Mouse (Mus musculus) lung, postnatal 10 days (tissue): ENCODE results near the gene Tut4.

Experiments used
- DNase-seq: peaks from one replicate; pipeline ENCODE4 v3.0.0; 2021

The Tut4 gene

DNA sequence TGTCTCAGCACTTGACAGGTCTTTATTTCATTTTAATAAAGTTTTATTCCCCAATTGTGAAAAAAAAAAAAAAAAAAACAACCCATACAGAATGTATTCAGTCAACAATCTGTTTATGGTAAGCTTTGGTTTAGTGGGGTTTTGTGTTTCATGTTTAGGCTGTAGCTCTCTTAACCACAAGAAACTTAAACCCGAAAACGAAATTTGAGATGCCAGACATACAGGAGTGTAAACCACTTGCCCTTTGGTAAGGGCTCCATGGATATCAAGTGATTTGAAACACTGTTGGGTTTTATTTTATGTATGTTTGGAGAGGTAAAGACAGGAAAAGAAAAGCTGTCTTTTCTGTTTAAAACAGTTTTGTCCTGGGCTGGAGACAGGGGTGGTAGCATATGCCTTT, 80.5 kb downstream of the Tut4 start:
- DNase-seq, result no peak

DNA sequence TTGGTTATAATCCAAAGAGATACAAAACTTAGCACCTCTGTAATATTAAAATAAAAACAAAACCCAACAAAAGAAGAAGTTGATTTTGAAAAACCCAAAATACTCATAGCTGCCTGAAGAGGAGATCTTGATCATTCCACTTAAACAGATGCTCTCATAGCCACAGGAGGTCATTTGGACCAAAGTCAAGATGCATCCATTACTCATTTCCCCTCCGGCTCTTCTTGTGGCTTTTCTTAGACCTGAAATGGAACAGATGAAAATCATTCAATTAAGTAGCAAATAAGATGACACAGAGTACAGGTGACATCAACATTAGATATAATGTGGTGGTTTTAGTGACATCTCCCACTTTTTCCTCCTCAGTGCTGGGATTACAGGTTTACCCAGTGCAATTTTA, 105.8 kb downstream of the Tut4 start:
- no peak for DNase-seq

DNA sequence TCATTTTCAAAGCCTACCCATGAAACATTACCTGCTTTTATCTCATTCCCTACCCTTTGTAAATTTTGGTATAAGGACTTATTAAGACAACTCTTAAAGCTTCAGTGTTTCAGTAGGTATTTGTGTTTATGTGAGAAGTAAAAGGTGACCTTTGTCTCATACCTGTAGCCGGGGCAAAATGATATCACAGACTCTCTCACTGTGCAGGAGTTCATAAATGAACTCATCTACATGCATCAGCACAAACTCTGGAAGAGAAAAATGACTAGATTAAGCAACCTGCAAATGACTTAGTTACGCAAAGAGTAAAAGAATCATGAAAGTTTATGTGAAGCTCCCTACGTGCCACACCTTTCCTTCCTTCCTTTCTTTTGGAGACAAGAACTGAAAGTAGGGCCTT, 113.4 kb downstream of the Tut4 start:
- no peak for DNase-seq

DNA sequence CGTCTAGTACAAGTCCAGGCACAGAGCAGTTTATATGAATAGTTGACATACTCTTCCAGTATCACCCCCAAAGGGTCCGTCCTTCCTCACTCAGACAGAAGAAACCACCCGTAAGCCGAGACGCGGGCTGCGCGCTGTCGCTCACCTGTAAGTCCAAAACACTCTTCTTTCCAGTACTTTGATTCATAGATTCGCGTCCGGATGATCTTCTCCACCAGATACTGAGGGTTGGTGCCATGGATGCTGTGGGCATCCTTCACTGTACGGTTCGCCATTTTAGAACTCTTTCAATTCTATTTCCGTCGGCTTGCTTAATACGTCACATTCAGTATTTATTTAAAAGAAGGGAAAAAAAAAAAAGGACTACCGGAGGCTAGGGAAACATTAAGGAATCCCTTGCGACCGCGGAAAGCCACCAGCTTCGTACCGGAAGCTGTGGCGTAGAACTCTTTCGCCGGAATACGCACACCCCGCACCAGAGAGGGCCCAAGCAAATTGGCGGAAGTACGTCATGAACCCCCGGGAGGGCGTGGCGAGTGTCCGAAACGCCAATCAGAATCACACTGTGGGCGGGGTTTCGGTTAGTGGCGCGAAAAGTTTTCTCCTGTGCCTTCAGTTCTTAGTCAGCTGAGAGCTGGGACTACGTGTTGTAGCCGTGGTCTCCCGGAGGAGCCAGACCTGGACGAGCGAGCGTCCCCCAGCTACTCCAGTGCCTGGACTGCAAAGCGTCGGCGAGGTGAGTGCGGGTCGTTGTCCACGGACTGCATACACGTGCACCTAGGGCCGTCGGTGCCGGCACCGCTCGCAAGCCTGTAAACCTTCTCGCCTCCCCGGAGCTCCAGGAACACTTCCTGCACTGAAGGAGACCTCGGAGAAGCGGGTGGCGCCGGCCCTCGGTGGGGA, 119.9 kb downstream of the Tut4 start, which contains the start of the genes Prpf38a and Orc1:
TSS of gene Prpf38a (minus strand) at position 497 of the 903 bp plus-strand sequence.
TSS of gene Orc1 (plus strand) at position 584 of the 903 bp plus-strand sequence.
- DNase-seq, result peak; percentile 99

DNA sequence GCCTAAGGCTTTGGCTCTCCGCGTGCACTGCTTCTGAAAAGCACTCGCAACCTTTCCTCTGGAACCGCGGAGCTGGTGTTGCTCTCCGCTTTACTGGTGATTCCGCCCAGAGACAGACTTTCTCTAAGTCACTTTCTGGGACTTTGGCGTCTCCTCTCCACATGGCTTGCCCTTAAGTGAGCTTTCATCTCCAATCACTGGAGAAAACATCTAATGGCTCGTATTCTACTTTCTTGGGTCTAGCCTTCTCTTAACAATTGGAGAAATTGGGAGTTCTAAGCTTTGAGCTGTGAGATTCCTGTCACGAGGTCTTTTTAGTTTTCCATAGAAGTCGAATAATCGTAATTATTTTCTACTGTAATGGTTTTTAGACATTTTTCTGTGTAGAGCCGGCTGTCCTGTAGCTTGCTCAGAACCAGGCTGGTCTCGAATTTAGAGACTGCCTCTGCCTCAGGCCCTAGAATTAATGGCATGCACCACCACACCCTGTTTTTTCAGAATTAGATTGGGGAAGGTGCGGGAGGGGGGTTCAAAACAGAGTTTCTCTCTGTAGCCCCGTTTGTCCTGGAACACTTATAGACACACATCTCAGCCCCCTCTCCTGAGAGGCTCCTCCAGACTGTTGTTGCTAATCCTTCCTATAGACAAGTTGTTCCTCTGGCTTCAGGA, 120.7 kb downstream of the Tut4 start:
- DNase-seq, result no peak

DNA sequence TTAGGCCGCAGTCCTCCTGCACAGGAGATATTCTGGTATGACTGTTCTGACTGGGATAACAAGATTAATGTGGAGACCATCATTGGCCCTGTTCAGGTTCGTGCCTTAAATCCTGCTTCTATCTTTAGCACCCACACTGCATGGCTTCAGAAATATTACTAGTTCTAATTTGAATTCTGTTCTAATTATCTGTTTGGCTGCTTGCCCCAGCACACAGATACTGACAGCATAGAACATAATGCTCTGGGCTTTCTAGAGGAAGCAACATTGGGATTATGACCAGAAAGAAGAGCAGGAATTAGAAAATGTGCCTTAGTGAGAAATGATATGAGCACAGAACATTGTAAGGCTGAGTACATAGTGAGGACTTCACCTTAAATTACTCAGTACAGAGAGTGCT, 134.2 kb downstream of the Tut4 start:
- no peak for DNase-seq

DNA sequence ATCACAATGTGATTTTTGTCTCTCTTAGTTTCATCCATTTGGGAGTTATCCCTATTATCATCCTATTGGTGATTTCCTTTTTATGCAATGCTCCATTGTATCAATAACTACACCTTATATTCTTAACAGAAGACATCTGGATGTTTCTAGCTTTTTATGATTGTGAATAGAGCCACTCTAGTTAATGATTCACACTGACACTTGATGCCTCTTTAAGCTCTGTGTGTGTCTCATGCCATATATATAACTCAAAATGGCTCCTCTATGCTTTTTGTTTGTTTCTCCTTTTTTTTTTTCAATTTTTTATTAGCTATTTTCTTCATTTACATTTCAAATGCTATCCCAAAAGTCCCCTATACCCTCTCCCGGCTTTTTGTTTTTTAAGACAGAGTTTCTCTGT, 136.6 kb downstream of the Tut4 start:
- DNase-seq, result no peak

DNA sequence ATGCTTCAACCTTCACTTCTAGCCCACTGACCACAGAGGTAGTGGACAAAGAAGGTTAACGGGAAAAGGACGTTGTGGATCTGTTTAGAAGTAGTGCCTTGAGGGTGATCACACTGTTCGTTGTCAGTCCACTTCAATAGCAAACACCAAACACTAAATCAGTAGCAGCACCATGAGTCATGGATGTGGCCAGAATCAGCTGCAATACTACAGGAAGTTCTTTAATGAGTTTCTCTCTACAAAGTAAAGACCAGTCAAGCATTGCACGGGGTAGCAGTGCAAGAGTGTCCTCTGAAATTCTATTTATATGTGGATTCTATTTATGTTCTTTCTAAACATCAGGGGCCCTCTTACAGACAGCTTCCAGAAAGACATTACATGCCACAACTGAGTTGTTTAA, 139.1 kb downstream of the Tut4 start:
- no peak for DNase-seq

DNA sequence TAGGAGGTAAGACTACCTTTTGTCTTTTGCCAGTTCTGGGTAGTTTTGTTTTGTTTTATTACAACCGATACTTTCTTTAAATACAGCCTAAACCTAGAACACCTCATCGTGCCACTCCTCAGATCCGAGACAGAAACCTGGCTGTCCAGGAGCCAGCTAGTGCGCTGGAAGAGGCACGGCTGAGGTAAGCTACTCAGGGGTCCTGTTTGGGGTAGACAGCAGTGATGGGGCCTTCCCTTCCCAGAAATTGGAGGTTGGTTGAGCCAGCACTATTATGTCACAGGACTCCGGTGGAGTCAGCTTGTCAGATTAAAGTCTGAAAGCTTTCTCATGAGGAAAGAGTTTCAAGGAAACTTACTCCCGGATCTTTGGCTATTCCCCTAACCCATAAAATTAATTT, 142.6 kb downstream of the Tut4 start:
- no peak for DNase-seq

DNA sequence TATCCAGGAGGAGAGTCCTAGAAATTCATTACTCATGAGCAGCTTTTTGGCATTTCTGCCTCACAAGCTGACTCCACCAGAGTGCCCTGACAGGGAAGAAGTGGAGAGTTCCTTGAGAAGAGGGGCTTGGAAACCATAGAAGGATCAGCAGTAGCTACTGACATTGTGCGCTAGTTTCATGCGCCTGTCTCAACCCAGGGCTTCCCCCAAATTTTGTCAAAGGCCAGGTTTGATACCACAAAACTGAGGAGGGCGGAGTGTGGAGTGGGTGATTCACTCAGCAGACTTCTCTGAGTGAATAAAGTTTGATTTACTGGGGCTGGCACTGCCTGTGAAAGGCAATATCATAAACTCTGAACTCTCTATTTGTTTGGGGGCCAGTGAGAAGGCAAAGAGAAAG, 149.4 kb downstream of the Tut4 start:
- no peak for DNase-seq
